Mouse (Mus musculus) testis, postnatal 14 days (tissue): ENCODE data around the gene Rexo1.
A peak's percentile ranks its signal among the peaks of the same experiment; 100 is the strongest.

Source experiments
- DNase-seq: peaks from one replicate; pipeline ENCODE4 v3.0.0; 2021; ENCODE audit warnings: low spot score

The Rexo1 gene

DNA sequence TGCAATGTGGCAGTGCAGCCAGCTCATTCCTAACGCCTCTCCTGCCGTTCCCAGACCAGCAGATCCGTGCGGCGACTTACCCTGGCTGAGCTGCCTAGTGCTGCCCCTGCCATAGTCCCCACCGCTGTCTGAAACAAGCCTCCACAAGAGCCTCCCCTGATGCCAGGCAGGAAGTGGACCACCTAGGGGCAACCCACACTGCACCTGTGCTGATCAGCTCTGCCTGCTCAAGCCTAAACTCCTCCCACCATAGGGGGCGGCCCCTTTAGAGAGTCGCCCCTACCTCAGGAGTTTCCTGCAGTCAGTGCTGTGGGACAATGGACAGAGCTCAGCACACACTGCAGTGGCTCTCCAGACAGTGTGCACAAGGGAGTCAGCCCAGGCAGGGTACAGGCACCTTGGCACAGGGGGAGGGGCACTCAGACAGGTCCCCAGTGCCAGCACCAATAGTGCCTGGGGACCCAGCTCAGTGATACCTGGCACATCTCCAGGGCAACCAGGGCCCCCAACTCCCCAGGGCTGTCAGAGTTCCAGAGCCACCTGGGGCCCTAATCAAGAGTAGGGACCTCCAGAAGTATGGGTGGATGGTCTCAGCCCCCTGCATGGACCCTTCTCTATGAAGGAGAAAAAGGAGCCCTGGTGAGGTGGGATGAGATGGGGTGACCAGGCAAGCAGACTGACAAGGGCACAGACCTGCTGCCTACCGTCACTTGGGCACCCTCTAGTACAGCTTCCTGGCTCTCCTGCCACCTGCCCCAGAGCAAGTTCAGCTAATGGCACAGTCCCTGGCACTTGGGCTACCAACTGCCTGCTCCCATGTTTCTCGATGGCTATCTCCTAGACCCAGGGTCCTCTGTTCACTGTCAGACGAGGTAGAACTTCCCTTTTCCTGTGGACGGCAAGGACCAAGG is 23.5 kb upstream of the Rexo1 start:
- DNase-seq = no peak

DNA sequence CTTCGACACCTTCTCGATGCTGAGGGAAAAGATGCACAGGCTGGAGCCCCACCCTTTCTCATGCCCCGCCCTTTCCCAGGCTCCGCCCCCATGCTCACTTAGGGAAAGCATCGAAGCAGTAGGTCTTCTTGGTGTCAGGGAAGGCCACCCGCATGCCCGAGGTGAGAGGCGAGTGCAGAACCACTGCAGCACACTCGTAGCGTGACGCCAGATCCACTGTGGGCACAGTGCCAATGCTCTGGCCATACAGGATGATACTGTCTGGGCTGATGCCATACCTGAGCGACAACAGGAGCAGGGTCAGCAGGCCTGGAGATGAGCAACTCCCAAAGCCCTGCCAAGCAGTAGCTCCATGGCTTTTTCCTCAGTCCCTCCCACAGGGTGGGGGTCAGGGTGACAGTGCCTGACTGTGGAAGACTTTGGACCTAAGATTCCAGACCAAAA is 22.7 kb upstream of the Rexo1 start:
- DNase-seq = no peak

DNA sequence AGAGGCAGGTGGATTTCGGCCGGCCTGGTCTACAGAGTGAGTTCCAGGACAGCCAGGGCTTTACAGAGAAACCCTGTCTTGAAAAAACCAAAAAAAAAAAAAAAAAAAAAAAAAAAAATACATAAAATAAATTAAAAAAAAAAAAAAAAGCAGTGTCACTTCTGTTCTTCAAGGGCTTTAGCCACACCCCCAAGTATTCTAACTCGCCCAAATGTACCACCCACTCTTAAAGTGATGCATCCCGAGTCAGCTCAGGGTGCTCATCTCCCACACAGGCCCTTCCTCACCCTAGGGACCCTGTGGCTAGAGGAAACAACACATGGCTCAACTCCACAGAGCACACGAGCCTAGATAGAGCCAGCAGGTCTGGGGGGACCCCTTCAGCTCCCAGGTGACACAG is 21.7 kb upstream of the Rexo1 start:
- no peak for DNase-seq

DNA sequence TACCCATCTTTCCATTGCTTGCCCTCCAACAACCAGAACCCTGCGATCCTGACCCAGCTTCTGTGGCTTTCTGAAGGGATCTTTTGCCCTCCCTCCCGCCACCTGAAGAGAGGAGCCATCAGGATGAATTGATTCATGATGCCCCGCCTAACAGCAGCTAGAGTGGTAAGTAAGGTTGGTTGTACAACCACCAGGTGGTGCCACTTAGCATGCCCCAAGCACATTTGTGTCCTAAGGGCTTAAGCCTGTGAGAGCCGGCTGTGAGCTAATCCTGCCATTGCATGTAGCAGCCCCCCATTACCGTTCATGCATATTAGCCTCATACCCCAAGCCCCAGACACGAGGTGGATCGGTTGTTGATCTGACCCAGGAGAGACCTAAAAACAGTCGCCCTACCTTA is 17.6 kb upstream of the Rexo1 start:
- DNase-seq = no peak

DNA sequence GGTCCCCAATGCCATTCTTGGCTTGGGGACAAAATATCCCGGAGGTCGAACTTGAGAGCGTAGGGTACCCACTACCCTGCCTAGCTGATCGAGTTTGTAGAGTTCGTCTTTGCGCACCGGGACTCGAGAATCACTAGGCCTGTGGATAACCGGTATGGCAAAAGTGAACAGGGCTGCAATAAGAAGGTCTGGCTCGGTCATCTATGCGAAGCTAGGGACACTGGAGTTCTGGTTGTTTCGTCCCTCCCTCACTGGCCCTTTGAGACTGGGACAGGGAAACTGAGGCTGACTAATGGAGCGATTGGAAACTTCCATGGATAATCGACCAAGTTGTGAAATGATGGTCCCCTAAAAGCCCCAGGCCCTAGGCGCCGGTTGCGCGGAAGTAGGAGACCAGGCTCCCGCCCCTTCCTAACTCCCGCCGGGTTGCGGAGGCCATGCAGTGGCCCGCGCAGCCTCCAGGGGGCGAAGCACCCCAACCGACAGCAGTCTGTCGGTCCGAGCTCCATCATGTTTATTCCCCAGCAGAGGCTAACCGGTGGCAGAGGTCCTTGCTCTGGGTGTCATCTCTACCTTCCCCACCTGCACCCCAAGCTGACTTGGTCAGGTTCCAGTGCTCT is 16.9 kb upstream of the Rexo1 start:
- DNase-seq = peak; percentile 75

DNA sequence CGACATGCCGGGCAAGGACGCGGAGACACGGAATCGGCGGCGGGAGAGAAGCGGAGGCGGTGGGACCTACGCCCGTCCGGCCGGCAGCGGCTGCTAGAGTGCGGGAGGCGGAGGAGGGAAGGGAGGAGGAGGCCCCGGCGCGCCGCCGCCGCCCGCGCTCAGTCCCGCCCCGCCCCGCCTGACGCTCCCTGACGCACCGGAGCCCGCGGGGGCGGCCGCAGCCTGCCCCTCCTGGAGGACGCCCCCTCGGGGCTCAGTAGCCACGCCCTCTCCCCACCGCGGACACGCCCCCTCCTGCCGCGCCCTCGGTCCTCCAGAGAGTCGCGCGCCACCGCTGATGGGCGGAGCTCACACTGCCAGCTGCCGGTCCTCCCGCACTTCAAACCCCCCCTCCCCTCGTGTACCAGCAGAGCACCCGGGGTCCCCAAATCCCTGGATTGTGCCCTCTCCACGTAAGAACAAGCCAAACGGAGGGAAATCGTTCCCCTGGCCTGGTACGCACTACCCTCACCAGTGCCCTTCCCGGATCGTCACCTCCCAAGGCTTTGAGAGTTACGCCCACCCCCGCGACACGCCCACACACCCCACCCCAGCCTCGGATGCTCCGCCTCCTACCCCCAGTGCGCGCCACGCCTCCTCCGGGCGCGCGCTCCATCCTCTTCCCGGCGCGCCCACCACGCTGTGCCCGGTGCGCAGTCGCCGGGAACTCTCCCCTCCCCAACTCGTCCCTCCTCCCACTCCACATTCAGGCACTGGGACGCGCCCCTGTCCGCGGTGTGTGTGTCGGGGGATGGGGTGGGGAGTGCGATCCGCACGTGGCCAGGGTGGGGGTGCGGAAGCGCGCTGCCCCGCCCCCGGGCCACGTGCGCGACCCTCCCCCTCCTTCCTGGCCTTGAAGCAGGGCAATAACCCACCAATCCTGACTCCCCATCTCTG is 16.1 kb upstream of the Rexo1 start, which contains the start of gene Klf16:
Gene Klf16, minus strand, starts transcription at position 127 of the 936 bp plus-strand sequence.
- DNase-seq = peak; percentile 95

DNA sequence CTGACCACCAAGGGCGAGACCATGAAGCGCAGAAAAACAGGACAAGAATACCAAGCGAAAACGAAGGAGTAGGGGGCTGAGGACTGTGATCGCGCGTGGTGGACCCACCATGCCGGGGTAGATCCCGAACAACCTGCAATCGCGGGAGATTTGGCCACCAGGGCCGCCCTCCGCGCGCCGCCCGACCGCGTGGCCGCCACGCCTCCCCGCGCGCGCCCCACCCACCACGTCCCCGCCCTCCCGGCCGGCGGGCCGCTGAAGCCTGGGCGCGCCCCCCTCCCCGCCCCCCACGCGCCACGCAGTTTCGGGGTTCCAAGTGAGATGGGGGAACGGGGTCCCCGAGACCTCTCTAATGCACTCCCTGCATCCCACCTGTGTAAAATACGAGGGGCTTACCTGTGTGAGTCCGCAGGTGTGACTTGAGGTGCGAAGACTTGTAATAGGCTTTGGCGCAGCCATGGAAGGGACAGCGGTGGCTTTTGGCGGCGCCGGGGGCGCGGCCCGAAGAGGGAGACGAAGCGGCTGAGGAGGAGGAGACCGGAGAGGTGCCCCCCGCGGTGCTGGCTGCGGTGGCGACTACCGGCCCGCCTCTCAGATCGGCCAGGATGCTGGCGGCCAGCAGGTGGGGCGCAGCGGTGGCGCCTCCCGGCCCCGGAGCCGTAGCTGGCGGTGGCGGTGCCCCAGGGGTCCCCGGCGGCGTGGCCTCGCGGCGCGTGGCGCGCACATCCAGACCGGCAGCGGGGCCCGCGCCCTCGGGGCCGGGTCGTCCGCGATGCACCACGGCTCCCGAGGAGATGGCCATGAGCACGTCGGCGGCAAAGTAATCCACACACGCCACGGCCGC is 15.2 kb upstream of the Rexo1 start:
- DNase-seq = peak; percentile 58

DNA sequence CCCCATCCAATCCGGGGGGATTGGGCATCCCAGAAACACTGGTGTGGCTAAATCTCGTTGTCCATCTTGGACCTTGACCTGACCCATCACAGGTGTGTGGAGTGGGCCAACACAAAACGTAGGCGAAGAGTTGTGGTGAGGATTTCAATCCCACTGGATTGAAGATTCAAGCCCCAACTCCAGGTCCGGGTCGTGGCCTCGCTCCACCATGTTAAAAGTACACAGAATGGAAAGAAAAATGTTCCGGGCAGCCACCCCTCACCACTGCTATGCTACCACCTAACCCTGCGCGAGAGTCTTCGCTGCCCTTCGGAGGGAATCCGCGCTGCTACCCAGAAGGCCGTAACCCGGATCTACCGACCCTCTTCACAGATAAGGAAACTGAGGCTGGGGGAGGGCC is 14.6 kb upstream of the Rexo1 start:
- DNase-seq = no peak

DNA sequence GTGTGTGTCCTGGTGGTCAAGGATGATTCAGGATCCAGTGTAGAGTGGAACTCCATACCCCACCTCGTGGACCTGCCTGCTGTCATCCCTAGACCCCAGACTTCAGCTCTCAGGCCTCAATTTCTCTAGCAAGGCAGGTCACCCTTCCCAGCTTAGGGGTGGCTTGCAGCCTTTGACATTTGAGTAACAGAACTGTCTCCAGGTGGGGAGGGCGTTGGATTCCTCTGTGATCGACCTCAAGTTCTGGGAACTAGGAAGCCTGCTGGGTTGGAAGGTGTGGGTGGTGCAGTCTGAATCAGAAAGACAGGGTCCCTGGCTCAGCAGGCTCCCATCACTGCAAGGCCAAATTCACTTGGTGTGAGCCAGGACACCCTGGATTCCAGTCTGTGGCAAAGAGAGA is 13.5 kb upstream of the Rexo1 start:
- no peak for DNase-seq

DNA sequence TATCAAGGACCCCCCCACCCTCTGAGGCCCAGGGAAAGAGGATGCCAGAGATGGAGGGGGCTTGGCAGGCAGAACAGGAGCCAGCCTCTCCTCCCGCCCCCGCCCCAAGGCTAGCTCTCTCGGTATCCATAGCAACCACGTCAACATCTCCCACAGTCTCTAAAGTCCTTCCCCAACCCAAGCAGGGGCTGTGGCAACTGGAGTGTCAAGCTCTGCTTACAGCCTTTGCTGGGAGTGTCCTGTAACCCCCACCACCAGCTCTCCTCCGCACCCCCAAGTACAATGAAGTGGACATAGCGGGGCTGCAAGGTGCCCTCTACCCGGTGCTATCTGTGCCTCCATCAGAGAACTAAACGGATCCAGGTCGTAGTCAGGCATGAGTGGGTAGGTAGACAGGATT is 12.6 kb upstream of the Rexo1 start:
- DNase-seq = no peak

DNA sequence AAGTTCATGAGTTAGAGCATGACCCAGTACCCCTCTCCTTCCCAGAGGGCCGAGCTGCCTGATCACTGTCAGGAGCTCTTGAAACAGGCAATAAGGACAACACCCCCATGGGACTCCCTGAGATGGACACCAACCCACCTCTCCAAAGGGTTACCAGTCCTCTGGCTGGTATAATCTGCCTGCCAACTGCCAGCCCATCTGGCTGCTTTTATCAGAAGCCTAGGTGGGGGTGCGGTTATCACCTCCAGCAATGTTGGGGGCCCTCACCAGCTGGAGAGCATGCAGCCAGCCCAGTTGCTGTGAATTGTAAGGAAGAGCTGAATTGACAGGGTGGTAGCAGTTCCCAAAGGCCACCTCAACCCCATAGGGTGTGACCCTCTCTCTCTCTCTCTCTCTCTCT is 11.1 kb upstream of the Rexo1 start:
- DNase-seq = no peak

DNA sequence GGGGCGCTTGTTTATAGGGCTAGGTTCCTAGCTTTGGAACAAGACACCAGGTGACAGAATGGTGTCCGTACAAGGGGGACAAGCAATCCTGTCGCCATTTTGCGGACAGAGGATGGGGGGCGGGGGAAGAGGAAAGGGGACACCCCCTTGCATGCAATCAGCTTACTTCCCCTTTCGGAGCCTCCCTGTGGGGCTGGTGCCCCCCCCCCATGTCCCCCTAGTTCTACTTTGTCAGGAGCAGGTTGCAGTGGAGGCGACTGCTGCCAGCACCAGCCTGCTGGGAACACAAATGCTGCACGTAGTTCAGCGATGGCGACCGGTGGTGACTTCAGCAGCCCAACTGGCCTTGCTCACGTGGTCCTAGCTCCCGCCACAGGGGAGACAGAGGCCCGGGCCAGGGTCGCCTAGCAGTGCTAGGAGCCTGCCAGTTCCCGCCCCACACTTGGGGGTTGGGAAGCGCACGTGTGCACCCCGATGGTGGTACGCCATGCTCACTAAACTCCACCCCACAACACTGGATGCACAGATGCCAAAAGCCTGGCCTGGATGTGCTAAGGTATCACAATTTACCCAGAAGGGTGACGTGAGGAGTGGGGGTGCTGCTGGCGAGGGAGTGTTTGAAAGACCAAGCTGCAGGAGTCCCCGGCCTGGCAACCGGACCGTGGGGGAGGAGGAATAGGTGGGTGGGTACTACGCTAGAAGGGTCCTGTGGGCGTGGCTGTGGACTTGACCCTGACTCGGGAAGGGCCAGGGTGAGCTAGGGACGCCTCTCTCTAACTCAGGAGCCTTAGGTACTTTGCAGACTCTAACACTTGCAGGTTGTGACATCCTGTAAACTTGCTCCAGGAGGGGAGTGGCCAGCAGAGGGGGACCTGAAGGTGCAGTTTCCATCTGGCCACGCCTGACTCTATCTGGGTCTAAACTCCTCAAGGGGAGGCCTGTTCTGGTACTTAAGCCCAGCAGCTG is 9.8 kb upstream of the Rexo1 start:
- no peak for DNase-seq

DNA sequence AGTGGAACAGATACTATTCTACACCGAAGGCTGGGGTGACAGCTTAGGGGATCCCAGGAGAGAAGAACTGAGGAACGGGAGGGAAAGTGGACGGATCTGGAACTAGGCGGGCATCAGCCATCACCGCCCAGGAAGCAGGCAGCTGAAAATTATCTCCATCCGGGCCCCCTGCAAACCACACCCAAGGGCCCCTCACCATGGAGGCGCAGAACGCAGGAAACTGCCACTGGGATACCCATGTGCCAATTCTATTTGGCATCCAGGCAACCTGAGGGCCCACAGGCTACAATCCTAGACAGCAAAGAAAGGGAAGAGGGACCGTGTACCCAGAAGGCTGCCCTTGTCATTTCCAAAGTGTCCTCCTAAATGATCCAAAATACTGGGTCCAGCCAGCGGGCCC is 9.1 kb upstream of the Rexo1 start:
- DNase-seq = no peak

DNA sequence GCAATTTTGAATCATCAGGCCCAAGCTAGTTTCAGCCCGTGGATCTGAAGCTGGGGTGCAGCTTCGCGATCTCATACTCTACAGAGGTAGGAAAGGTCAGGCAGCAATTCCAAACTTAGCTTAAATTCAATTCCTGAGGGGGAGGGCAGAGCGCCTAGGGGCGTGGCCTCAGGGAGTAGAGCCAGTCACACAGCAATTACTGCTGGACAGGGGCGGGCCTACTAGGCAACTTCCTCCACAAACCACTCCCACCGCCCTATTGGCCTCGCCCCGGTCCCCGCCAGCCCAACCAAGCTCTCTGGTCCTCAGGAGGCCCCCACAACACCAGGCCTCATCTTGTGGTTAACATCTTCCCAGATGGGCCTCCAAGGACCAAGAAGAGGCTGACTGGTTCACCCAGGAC is 8.3 kb upstream of the Rexo1 start:
- DNase-seq = peak; percentile 77

DNA sequence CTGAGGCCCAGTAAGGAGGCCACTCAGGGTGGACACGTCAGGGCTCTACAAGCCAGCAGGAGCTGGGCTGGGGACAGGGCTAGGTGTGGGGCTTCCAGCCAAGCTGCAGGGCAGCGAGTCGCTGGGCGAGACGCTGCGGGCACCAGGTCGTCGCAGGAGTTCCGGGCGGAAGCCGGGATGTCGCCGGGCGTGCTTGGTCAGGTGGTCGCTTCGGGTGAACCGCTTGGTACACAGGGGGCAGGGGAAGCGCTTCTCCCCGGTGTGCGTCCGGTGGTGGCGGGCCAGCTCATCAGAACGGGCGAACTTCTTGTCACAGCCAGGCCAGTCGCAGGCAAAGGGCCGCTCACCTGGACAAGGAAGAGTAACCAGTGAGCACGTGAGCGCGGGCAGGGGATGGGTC is 7.5 kb upstream of the Rexo1 start:
- no peak for DNase-seq

DNA sequence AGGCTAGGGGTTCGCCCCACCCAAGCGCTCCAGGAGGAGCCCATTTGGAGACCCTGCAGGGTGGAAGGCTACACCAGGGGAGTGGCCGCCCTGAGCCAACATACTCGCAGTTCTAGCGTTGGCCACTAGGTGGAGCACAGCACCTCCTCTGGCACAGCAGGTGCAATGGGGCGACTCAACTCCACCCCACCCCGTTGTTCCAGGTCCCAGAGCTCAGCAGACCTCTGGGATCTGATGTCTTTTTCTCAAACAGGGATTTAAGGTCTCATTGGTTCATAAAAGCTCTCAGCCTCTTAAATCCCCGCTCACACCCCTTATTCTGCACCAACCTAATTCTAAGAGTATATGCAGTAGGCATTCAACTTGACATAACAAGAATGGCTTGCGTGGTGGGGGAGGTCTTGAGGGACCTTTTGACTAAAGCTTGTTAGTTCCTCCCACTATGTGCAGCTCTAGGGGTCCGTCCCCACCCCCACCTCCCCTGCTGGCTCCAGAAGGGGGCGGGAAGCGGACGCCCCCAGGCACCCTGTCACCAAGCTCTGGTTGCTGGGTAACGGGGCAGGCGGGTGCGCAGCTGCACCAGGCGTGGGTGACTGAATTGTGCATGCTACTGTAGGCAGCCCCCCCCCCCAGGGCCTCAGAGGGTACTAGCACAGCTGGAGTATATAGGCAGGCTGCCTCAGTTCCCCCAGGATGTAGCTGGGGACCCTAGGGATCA is 5.2 kb upstream of the Rexo1 start:
- DNase-seq = peak; percentile 77

DNA sequence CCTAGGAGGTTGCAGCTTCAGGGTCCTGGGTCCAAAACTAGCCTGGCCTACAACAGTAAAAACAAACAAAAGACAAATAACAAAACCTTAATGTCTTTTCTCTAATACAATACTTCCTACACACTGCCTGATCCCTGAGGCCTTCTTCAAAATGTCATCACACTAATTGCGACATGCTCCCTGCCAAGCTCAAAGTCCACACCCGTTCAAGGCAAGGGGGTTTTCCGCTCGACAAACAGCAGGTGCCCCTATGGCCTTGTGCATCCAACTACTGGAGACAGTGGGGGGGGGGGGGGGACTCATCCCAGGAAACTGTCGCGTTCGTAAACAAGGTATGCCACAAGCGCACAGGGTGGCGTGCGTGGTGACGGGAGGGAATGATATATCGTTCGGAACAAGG is 739 bp downstream of the Rexo1 start:
- DNase-seq = no peak

DNA sequence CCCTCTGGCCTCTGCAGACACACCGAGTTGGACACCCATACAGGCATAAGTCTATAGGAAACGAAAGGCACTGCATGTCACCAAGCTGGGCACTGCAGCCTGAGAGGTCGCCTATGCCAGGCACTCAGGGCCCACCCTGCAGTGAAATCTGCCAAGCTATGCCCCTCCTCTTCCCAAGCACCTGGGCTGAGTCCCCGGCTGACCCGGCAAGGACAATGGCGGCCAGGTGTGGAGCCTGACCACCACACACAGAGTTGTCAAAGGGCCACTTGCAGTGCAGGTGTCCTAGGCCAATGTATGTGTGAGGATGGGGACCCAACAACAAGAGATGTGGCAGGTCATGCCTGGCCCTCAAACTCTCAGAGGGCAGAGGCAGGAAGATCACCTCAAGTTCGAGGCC is 1.9 kb downstream of the Rexo1 start:
- DNase-seq = no peak

DNA sequence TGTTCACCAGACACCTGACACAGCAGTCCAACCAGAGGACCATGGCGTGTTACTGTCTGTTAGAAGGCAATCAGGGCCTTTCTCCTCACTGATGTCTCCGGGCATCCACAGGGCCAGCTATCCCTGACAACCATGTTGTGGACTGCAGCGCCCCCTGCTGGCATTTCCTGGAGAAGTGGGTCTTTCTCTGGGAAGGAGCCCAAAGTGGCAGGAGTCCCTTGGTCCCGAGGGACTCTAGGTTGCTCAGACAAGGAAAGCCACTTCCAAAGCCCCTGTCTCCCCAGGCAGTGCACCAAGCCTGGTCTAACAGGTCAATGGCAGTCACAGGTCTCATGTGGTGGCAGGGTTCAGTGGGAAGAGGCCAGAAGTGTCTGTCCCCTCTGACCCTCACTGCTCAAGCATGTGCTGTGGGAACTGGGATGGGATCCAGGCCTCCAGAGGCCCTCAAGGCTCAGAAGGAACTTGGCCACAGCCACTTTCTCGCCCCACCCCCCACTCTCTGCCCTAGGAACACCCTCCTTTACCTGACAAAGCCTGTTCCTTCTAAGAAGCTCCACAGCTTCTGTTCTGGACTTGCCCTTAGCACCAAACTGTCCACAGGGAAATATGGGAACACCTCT is 3.9 kb downstream of the Rexo1 start:
- peak; percentile 73 for DNase-seq
